Mouse (Mus musculus) heart, embryonic 16.5 days (tissue): Measurements from ENCODE around the gene Maml2. TPM values are rescaled to one million over a fixed set of nuclear protein-coding genes. Genes with fewer than 3 reads are reported as not detected.

ENCODE experiments used
- ATAC-seq: fragments of 200-750 bp; cut with Nextera tagmentation; replicated peaks from 2 replicates; pipeline ENCODE4 v1.8.0; 2017; ENCODE audit warnings: moderate number of reproducible peaks; ENCODE audit not compliant: insufficient read depth, low FRiP score; ENCODE audit errors: extremely low read depth
- H3K27ac ChIP-seq: fragments of 300-500 bp; sonication (generic); 2 replicates; pipeline ENCODE4 v1.5.1; 2014; ENCODE audit warnings: mild to moderate bottlenecking, low read length, control low read depth, moderate library complexity
- H3K27me3 ChIP-seq: fragments of 300-500 bp; sonication (generic); 2 replicates; pipeline ENCODE4 v1.6.1; 2014; ENCODE audit warnings: low read length, mixed read lengths; ENCODE audit not compliant: control insufficient read depth, insufficient read depth
- H3K36me3 ChIP-seq: fragments of 300-500 bp; sonication (generic); 2 replicates; pipeline ENCODE4 v1.6.1; 2014; ENCODE audit not compliant: control insufficient read depth, insufficient read depth
- H3K4me1 ChIP-seq: fragments of 300-500 bp; sonication (generic); 2 replicates; pipeline ENCODE4 v1.6.1; 2014; ENCODE audit warnings: low read length, mixed read lengths; ENCODE audit not compliant: control insufficient read depth, insufficient read depth
- H3K4me2 ChIP-seq: fragments of 300-500 bp; sonication (generic); 2 replicates; pipeline ENCODE4 v1.6.1; 2014; ENCODE audit warnings: low read depth, mild to moderate bottlenecking, control low read depth, low read length
- H3K4me3 ChIP-seq: fragments of 300-500 bp; sonication (generic); 2 replicates; pipeline ENCODE4 v1.5.1; 2014; ENCODE audit warnings: mild to moderate bottlenecking, control low read depth, low read length
- H3K9ac ChIP-seq: fragments of 300-500 bp; sonication (generic); 2 replicates; pipeline ENCODE4 v1.6.1; 2014; ENCODE audit warnings: low read length, control low read depth
- H3K9me3 ChIP-seq: fragments of 300-500 bp; sonication (generic); replicated peaks from 2 replicates; pipeline ENCODE4 v1.6.1; 2016; ENCODE audit warnings: low read length; ENCODE audit not compliant: control insufficient read depth
- WGBS: fragments of 180-500 bp; shearing (Covaris S2); extraction: QIAGEN DNeasy Blood & Tissue Kit; methylation state at CpG from one replicate; pipeline ENCODE4 v1.1.7; 2014; 5-methylcytosine and 5-hydroxymethylcytosine counted together
- polyA plus RNA-seq: library from polyadenylated mRNA; unstranded; fragments of >200 nt; fragmentation: Nextera tagmentation; extraction: Ambion mirVana; gene quantifications from 2 replicates; pipeline ENCODE4 v1.2.1, GENCODE M21; 2015

Maml2 gene
- polyA plus RNA-seq, 1 experiment from 2014 or later, result 9.0 TPM

DNA sequence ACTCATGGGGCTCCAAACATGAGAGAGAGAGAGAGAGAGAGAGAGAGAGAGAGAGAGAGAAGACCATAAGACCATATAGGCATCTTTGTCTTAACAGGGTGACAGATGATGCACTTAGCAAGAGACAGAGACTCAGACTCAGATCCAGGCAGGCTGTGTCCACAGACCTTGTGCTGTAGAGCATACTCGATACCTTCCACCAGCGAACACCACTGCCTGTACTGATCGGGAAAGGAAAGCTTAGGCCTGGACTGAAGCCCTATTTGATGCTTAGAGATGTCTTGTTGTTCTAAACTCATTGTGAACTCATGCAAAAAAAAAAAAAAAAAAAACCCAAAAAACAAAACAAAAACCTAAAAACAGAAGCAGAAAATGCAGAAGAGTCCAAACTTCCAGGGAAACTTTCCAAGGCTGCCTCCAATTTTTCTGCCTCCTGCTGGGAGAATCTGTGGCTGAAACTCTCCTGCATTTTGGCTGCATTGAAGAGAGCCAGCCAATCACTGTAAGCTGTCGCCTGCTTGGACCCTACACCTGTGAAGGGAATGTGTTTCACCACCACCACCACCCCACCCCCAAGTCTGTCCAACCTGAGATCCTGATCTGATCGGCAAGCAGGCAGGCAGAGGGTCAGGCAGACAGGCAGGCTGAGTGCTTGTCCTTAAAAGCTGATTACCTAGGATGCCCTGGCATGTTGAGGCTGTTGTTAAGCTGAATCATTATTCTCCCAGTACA is 268.6 kb downstream of the Maml2 start:
- Histone ChIP-seq H3K9ac (no peak overlapping the region), H3K9me3 (no peaks in the 10 kb centered on the region), H3K27me3 (no peaks in the 10 kb centered on the region), H3K4me3 (no peak overlapping the region), H3K4me2 (no peak overlapping the region), H3K36me3 (no peaks in the 10 kb centered on the region), H3K27ac (no peak overlapping the region), H3K4me1 (peaks cover 22% of the 10 kb centered on the region)
- 88% methylated on average over 5 of the region's 5 CpGs for WGBS
- no peak for ATAC-seq

DNA sequence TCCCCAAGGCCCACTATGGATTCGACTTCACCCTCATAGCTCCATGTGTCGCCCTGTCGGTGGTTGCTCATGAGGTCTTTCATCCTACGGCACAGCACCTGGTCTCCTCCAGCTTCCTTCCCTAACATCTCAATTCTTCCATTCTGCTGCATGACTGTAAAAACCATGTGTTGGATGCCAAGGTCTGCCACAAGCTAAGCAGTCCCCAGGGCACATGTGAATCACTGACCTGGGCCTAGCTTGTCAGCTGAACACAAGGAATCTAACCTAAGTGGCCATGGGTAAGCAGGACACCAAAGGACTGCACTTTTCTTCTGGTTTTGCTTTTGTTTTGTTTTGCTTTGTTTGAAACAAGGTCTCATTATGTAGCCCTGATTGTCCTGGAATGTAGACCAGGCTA is 271.3 kb downstream of the Maml2 start:
- H3K4me2 ChIP-seq, result no peak overlapping the region
- no peak overlapping the region for H3K27ac ChIP-seq
- WGBS, result 88% methylated on average over 4 of the region's 4 CpGs
- H3K36me3 ChIP-seq, result peaks cover 4% of the 10 kb centered on the region; the same call in 1 of the 2 replicates
- no peak overlapping the region for H3K4me3 ChIP-seq
- ATAC-seq, result no peak
- H3K9me3 ChIP-seq, result peaks cover 5% of the 10 kb centered on the region; the same call in 1 of the 2 replicates
- H3K9ac ChIP-seq, result no peak overlapping the region
- peaks cover 13% of the 10 kb centered on the region for H3K4me1 ChIP-seq
- H3K27me3 ChIP-seq, result no peaks in the 10 kb centered on the region

DNA sequence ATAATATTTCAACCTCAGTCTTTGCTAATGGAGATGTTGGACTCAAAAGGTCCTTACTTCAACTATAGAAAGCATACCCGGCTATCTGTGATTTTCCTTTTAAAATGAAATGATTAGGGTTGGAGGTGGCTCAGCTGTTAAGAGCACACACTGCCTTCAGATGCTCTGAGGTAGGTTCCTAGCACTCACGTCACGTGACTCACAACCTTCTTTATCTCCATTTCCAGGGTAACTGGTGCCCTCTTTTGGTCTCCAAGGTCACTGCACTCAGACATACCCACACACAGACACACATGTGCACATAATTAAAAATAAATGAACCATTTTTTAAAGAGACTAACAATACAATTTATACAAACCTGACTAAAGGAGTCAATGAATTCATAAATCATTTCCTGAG is 275.1 kb downstream of the Maml2 start:
- Histone ChIP-seq H3K9ac (no peak overlapping the region), H3K4me1 (peaks cover 12% of the 10 kb centered on the region), H3K9me3 (peaks cover 5% of the 10 kb centered on the region; the same call in 1 of the 2 replicates), H3K36me3 (peaks cover 4% of the 10 kb centered on the region; the same call in 1 of the 2 replicates), H3K4me2 (no peak overlapping the region), H3K27ac (no peak overlapping the region), H3K4me3 (no peak overlapping the region), H3K27me3 (no peaks in the 10 kb centered on the region)
- no peak for ATAC-seq
- WGBS, result 94% methylated on average over 3 of the region's 3 CpGs

DNA sequence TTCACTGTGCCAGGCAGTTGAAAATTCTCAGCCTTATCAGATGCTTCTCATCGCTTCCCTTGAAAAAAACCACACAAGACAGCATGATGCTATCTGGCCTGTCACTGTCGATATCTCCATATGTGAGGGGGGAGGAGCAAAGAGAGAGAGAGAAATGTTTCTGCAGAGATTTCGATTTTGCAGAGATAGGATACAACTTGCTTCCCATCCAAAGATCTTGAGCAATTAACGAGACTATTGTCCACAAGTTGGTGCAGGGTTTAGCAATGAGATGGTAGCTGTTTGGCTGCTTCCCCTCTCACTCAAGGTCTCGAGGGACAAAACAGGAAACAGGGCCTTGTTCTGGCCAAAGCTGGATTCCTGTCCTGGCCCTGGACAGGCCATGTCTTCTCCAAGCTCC is 276.3 kb downstream of the Maml2 start:
- no peak for ATAC-seq
- Histone ChIP-seq H3K9ac (no peak overlapping the region), H3K4me2 (no peak overlapping the region), H3K4me1 (peaks cover 12% of the 10 kb centered on the region), H3K4me3 (no peak overlapping the region), H3K27ac (peak overlapping the region; percentile 69), H3K36me3 (peaks cover 4% of the 10 kb centered on the region; the same call in 1 of the 2 replicates), H3K9me3 (peaks cover 5% of the 10 kb centered on the region; the same call in 1 of the 2 replicates), H3K27me3 (no peaks in the 10 kb centered on the region)
- WGBS, result 42% methylated on average over 5 of the region's 5 CpGs

DNA sequence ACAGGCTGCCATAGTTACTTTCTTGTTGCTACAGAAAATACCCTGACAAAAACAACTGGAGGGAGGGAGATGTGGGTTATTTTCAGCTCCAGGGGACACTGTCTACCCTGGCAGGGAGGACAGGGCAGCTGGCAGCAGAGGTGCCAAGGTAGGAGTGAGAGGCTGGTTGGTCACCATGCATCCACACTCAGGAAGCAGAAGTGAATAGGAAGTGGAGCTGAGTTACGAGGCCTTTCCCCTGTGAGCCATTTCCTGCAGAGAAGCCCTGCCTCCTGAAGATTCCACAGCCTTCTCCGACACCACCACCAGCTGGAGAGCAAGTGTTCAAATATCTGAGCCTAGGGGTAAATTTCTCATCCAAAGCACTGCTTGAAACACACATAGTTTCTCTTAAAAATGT is 277.2 kb downstream of the Maml2 start:
- Histone ChIP-seq H3K4me2 (no peak overlapping the region), H3K9me3 (peaks cover 5% of the 10 kb centered on the region; the same call in 1 of the 2 replicates), H3K9ac (no peak overlapping the region), H3K36me3 (peaks cover 4% of the 10 kb centered on the region; the same call in 1 of the 2 replicates), H3K27ac (peak overlapping the region; percentile 69), H3K4me3 (no peak overlapping the region), H3K4me1 (peaks cover 12% of the 10 kb centered on the region), H3K27me3 (no peaks in the 10 kb centered on the region)
- 46% methylated on average over 2 of the region's 2 CpGs for WGBS
- no peak for ATAC-seq

DNA sequence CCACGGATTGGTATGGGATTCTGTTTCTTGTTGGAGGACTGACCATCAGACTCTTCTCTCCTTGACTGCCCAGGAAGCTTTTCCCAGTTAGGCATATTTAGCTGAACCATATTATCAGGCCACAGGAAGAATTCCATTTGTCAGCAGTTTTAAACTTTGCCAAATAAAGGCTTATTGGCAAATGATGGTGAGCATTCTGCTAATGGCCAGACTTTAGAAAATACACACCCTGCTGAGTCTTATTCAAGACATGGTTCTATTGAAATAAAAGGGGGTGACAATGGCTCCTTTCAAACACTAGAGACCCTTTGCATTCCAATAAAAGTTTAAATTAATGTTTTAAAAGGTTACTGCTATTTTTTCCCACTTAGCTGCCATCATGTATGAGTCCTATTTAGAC is 279.4 kb downstream of the Maml2 start:
- Histone ChIP-seq H3K36me3 (peaks cover 4% of the 10 kb centered on the region; the same call in 1 of the 2 replicates), H3K4me1 (peaks cover 12% of the 10 kb centered on the region), H3K4me2 (no peak overlapping the region), H3K9ac (no peak overlapping the region), H3K27me3 (no peaks in the 10 kb centered on the region), H3K27ac (no peak overlapping the region), H3K4me3 (no peak overlapping the region), H3K9me3 (peaks cover 5% of the 10 kb centered on the region; the same call in 1 of the 2 replicates)
- 90% methylated on average over 1 of the region's 1 CpGs for WGBS
- no peak for ATAC-seq

DNA sequence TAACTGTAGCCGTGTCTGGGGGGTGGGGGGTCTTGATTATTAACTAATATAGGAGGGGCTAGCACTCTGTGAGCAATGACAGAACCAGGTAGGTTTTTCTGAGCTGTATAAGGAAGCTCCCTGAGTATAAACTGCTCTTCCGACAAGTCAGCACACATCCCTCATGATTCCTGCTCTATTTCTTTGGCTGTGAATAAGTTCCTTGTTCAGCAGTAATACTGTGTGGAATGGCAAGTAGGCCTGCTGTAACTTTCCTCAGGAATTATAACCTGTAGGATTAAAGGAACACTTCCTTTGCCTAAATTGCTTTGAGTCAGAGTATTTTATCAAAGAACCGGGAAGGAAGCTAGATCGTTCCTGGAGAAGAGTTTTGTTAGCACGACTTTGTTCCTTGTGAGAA is 283.4 kb downstream of the Maml2 start:
- Histone ChIP-seq H3K9me3 (no peaks in the 10 kb centered on the region), H3K27me3 (no peaks in the 10 kb centered on the region), H3K4me1 (peaks cover 8% of the 10 kb centered on the region), H3K9ac (no peak overlapping the region), H3K4me2 (no peak overlapping the region), H3K27ac (no peak overlapping the region), H3K4me3 (no peak overlapping the region), H3K36me3 (no peaks in the 10 kb centered on the region)
- no peak for ATAC-seq
- WGBS, result 74% methylated on average over 5 of the region's 5 CpGs

DNA sequence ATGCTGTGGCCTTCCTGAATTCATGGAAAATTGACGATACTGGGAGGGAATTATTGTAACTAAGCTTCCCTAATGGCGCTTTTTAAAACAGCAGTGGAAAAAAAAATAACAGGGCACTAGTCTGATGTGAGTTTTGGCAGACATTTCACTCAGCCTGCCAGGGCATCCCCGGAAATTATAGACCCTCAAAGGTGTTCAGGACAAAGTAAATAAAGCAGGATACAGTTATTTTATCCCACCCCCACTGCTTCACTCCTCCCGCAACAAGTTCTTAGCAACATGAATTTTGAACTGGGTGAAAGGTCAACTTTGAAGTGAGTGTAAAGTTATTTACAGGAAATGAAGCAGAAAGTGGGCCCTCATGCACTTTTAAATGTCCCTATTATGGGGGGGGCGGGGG is 286.2 kb downstream of the Maml2 start:
- no peaks in the 10 kb centered on the region for H3K36me3 ChIP-seq
- ATAC-seq, result no peak
- peak overlapping the region; percentile 48; the same call in 1 of the 2 replicates for H3K27ac ChIP-seq
- peaks cover 19% of the 10 kb centered on the region for H3K4me1 ChIP-seq
- H3K4me2 ChIP-seq, result no peak overlapping the region
- no peak overlapping the region for H3K9ac ChIP-seq
- no peaks in the 10 kb centered on the region for H3K27me3 ChIP-seq
- no peaks in the 10 kb centered on the region for H3K9me3 ChIP-seq
- no peak overlapping the region for H3K4me3 ChIP-seq
- 51% methylated on average over 5 of the region's 5 CpGs for WGBS

DNA sequence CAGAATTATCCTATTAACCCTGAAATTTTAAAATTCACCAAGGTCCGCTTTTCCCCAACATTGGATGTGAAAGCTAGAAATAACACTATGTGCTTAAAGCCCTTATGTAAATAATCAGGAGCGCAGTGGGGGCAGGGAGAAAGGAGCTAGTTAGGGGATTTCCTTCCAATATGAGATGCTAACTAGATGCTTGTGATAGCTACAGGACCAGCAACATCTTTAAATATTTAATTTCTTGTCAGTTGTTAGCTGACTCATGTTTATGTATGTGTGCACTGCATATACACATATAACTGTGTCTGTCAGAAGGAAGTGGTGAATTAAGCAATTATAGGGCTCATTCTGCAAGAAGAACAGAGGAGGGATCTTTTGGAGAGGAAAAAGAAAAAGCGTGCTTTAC is 286.7 kb downstream of the Maml2 start:
- Histone ChIP-seq H3K4me3 (no peak overlapping the region), H3K27me3 (no peaks in the 10 kb centered on the region), H3K9me3 (no peaks in the 10 kb centered on the region), H3K36me3 (no peaks in the 10 kb centered on the region), H3K9ac (no peak overlapping the region), H3K4me1 (peaks cover 19% of the 10 kb centered on the region), H3K27ac (no peak overlapping the region; the same call in 1 of the 2 replicates), H3K4me2 (no peak overlapping the region)
- WGBS, result 88% methylated on average over 3 of the region's 3 CpGs
- ATAC-seq, result no peak
